ENCODE assay signal across 21 mouse cellular contexts in the genomic region with DNA sequence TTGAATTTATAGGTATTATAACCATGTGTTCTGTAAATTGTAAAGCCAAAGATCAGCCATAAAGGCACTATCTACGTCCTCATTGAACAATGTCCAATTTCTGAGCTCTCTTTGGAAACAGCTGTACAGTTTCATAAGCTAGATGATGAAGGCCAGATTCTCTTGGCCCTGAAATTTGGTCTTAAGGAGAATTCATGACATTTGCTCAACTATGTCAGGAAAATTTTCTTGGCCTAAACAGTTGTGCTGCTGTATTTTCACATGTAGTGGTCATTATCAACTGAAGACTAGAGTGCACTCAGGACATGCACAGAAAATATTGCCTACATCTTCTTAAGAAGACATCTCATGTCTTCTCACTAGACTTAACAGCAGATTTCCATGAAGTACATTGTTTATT.
DNase-seq lines count a peak whose midpoint lies in the region; ATAC-seq and TF ChIP-seq lines count a peak whose summit lies in the region.
"Had no signal": no experiment of that assay in that cellular context is flagged by ENCODE, and none has a peak within 500 bp of the region (broad histone marks: within the 10 kb centered on the region; RNA-seq: fewer than 3 reads in every experiment).

No protein-coding gene starts in this region.

- intact Hi-C loops in heart, postnatal 14 days (cut with DNase I): no loop called here

- ATAC-seq in embryonic facial prominence, embryonic 14.5 days (ENCODE audit: low read depth): no peak
- ATAC-seq in lung, embryonic 14.5 days (ENCODE audit: insufficient read depth): no peak
- ATAC-seq in stomach, embryonic 16.5 days (ENCODE audit: insufficient read depth, low FRiP score): peak; percentile 47; the same call in 1 of the 2 replicates
- no peak for ATAC-seq in stomach, postnatal 0 days (ENCODE audit: low FRiP score, low TSS enrichment)
- ATAC-seq: CD4-positive, CD25-positive, alpha-beta regulatory T cell, adult 4 months; forebrain, embryonic 13.5 days; forebrain, postnatal 0 days; hindbrain, postnatal 0 days had no signal

- H3K36me3 ChIP-seq in embryonic facial prominence, embryonic 14.5 days (ENCODE audit: control insufficient read depth, insufficient read depth, low read length): no peaks in the 10 kb centered on the region
- H3K36me3 ChIP-seq in embryonic facial prominence, embryonic 10.5 days (replicated peaks): no peaks in the 10 kb centered on the region
- H3K36me3 ChIP-seq in lung, embryonic 14.5 days (ENCODE audit: insufficient read depth): no peaks in the 10 kb centered on the region
- no peaks in the 10 kb centered on the region for H3K36me3 ChIP-seq in stomach, embryonic 16.5 days (ENCODE audit: control insufficient read depth, insufficient read depth, low read length)
- H3K36me3 ChIP-seq in stomach, postnatal 0 days (ENCODE audit: control insufficient read depth, insufficient read depth, low read length): no peaks in the 10 kb centered on the region
- H3K36me3 ChIP-seq: embryonic facial prominence, embryonic 13.5 days; G1E; heart, embryonic 13.5 days; hindbrain, embryonic 13.5 days had no signal

- no peak for TF ChIP-seq CTCF in lung, embryonic 14.5 days (IDR thresholded peaks at IDR 0.05; ENCODE audit: low read depth)
- no peak for TF ChIP-seq CTCF in stomach, postnatal 0 days (IDR thresholded peaks at IDR 0.05; ENCODE audit: low read depth)

- H3K9me3 ChIP-seq in embryonic facial prominence, embryonic 14.5 days (ENCODE audit: control insufficient read depth, low read length): no peaks in the 10 kb centered on the region
- no peaks in the 10 kb centered on the region for H3K9me3 ChIP-seq in embryonic facial prominence, embryonic 10.5 days
- H3K9me3 ChIP-seq in lung, embryonic 14.5 days (ENCODE audit: low read depth, low read length): no peaks in the 10 kb centered on the region
- no peaks in the 10 kb centered on the region for H3K9me3 ChIP-seq in stomach, embryonic 16.5 days (replicated peaks; ENCODE audit: control insufficient read depth, low read length)
- no peaks in the 10 kb centered on the region for H3K9me3 ChIP-seq in stomach, postnatal 0 days (ENCODE audit: control insufficient read depth, low read length)
- H3K9me3 ChIP-seq: embryonic facial prominence, embryonic 13.5 days; forebrain, embryonic 13.5 days; G1E; heart, embryonic 13.5 days; hindbrain, embryonic 13.5 days had no signal

- no peak for TF ChIP-seq EP300 in stomach, postnatal 0 days (optimal IDR thresholded peaks at IDR 0.05)

- H3K4me1 ChIP-seq in embryonic facial prominence, embryonic 14.5 days (ENCODE audit: control insufficient read depth, insufficient read depth, low read length): no peaks in the 10 kb centered on the region
- H3K4me1 ChIP-seq in embryonic facial prominence, embryonic 10.5 days: peaks cover 5% of the 10 kb centered on the region
- no peaks in the 10 kb centered on the region for H3K4me1 ChIP-seq in lung, embryonic 14.5 days (ENCODE audit: insufficient read depth)
- H3K4me1 ChIP-seq in stomach, embryonic 16.5 days (ENCODE audit: control insufficient read depth, insufficient read depth, low read length): no peaks in the 10 kb centered on the region
- H3K4me1 ChIP-seq in stomach, postnatal 0 days (replicated peaks; ENCODE audit: control insufficient read depth, insufficient read depth): no peaks in the 10 kb centered on the region
- H3K4me1 ChIP-seq: forebrain, embryonic 13.5 days; heart, embryonic 13.5 days; hindbrain, embryonic 13.5 days had no signal

- H3K9ac ChIP-seq in embryonic facial prominence, embryonic 14.5 days (ENCODE audit: low read depth, low read length): no peak overlapping the region
- H3K9ac ChIP-seq in lung, embryonic 14.5 days: no peak overlapping the region
- H3K9ac ChIP-seq in stomach, embryonic 16.5 days (ENCODE audit: low read length): no peak overlapping the region
- no peak overlapping the region for H3K9ac ChIP-seq in stomach, postnatal 0 days (ENCODE audit: low read length)
- H3K9ac ChIP-seq: embryonic facial prominence, embryonic 13.5 days; forebrain, embryonic 13.5 days; forebrain, postnatal 0 days; heart, embryonic 13.5 days; hindbrain, embryonic 13.5 days had no signal

- H3K27me3 ChIP-seq in embryonic facial prominence, embryonic 14.5 days (replicated peaks; ENCODE audit: control insufficient read depth, insufficient read depth, low read length): no peaks in the 10 kb centered on the region
- H3K27me3 ChIP-seq in embryonic facial prominence, embryonic 10.5 days (replicated peaks; ENCODE audit: low read depth, poor library complexity, severe bottlenecking): no peaks in the 10 kb centered on the region
- H3K27me3 ChIP-seq in lung, embryonic 14.5 days (ENCODE audit: insufficient read depth, low read length): no peaks in the 10 kb centered on the region
- H3K27me3 ChIP-seq in stomach, embryonic 16.5 days (ENCODE audit: control insufficient read depth, insufficient read depth, low read length): no peaks in the 10 kb centered on the region
- no peaks in the 10 kb centered on the region for H3K27me3 ChIP-seq in stomach, postnatal 0 days (ENCODE audit: control insufficient read depth, insufficient read depth, low read length)
- H3K27me3 ChIP-seq: embryonic facial prominence, embryonic 13.5 days; forebrain, embryonic 13.5 days; heart, embryonic 13.5 days; hindbrain, embryonic 13.5 days had no signal

- no peak overlapping the region for H3K4me2 ChIP-seq in embryonic facial prominence, embryonic 14.5 days (ENCODE audit: low read depth, low read length)
- H3K4me2 ChIP-seq in lung, embryonic 14.5 days: no peak overlapping the region
- H3K4me2 ChIP-seq in stomach, embryonic 16.5 days (ENCODE audit: low read depth, low read length): no peak overlapping the region
- H3K4me2 ChIP-seq in stomach, postnatal 0 days (replicated peaks; ENCODE audit: low read depth): no peak overlapping the region
- H3K4me2 ChIP-seq: embryonic facial prominence, embryonic 13.5 days; forebrain, embryonic 13.5 days; heart, embryonic 13.5 days; hindbrain, embryonic 13.5 days had no signal

- no peak overlapping the region for H3K27ac ChIP-seq in embryonic facial prominence, embryonic 14.5 days (replicated peaks; ENCODE audit: low read depth, low read length)
- H3K27ac ChIP-seq in embryonic facial prominence, embryonic 10.5 days (replicated peaks): no peak overlapping the region
- no peak overlapping the region for H3K27ac ChIP-seq in lung, embryonic 14.5 days (ENCODE audit: low read depth)
- no peak overlapping the region for H3K27ac ChIP-seq in stomach, embryonic 16.5 days (ENCODE audit: low read length)
- H3K27ac ChIP-seq in stomach, postnatal 0 days (replicated peaks): no peak overlapping the region
- H3K27ac ChIP-seq: embryonic facial prominence, embryonic 13.5 days; forebrain, embryonic 13.5 days; heart, embryonic 13.5 days; hindbrain, embryonic 13.5 days; hindbrain, postnatal 0 days had no signal

- WGBS in embryonic facial prominence, embryonic 14.5 days: 75% methylated on average over 1 of the region's 1 CpGs
- 88% methylated on average over 1 of the region's 1 CpGs for WGBS in embryonic facial prominence, embryonic 10.5 days
- 53% methylated on average over 1 of the region's 1 CpGs for WGBS in lung, embryonic 14.5 days
- WGBS in stomach, embryonic 16.5 days: 41% methylated on average over 1 of the region's 1 CpGs
- 49% methylated on average over 1 of the region's 1 CpGs for WGBS in stomach, postnatal 0 days

- no peak overlapping the region for H3K4me3 ChIP-seq in embryonic facial prominence, embryonic 14.5 days (ENCODE audit: low read depth, low read length)
- no peak overlapping the region for H3K4me3 ChIP-seq in embryonic facial prominence, embryonic 10.5 days
- no peak overlapping the region for H3K4me3 ChIP-seq in lung, embryonic 14.5 days (ENCODE audit: low read depth, low read length)
- no peak overlapping the region for H3K4me3 ChIP-seq in stomach, embryonic 16.5 days (replicated peaks; ENCODE audit: low read length)
- no peak overlapping the region for H3K4me3 ChIP-seq in stomach, postnatal 0 days (ENCODE audit: low read depth, low read length)
- H3K4me3 ChIP-seq: embryonic facial prominence, embryonic 13.5 days; forebrain, embryonic 13.5 days; heart, embryonic 13.5 days; hindbrain, embryonic 13.5 days had no signal

- DNase-seq in embryonic facial prominence, embryonic 14.5 days (ENCODE audit: low spot score): peak; percentile 32
- DNase-seq in embryonic facial prominence, embryonic 10.5 days (ENCODE audit: low spot score): no peak
- peak; percentile 32 to 41 for DNase-seq in heart, adult 18-20 months
- DNase-seq in heart, postnatal 14 days: no peak
- DNase-seq in lung, embryonic 14.5 days: peak; percentile 10
- no peak for DNase-seq in lung, postnatal 4 days
- DNase-seq in stomach, postnatal 0 days (ENCODE audit: low spot score): no peak
- DNase-seq: adrenal gland, postnatal 10 days; B cell, adult 2 months; cerebellum, adult 11 months; cerebellum, adult 8-10 months; cerebellum, postnatal 14 days; forebrain, postnatal 0 days had no signal

Comparison
In these comparisons a context has a peak if more than half of its experiments do, and no peak if none do; other contexts are left out.
1. DNase-seq: peak in embryonic facial prominence, embryonic 14.5 days (single experiment), heart, adult 18-20 months (2 of 2) and lung, embryonic 14.5 days (single experiment); none in embryonic facial prominence, embryonic 10.5 days (single experiment), heart, postnatal 14 days (0 of 2), lung, postnatal 4 days (0 of 2) and stomach, postnatal 0 days (single experiment).